Mouse (Mus musculus): ENCODE results near the gene Gnl2. TPM values are rescaled to one million over a fixed set of nuclear protein-coding genes. Genes with fewer than 3 reads are reported as not detected.
A peak's percentile ranks its signal among the peaks of the same experiment; 100 is the strongest.

Gnl2 gene
- polyA plus RNA-seq, 1 experiment from 2014 or later = 101 TPM

- Histone ChIP-seq H3K27me3 (replicated peaks; ENCODE audit: low read depth, poor library complexity, severe bottlenecking) (0 out of 2 replicates have a peak, but pooled peaks cover 17% of the 10 kb centered on the region), H3K36me3 (replicated peaks) (peaks cover 29% of the 10 kb centered on the region), H3K4me3 (peak within 1 kb of the TSS; percentile 99), H3K4me1 (peaks cover 24% of the 10 kb centered on the region), H3K27ac (replicated peaks) (peak within 1 kb of the TSS; percentile 87), H3K9me3 (no peaks in the 10 kb centered on the region)
- 4% methylated on average over 26 of the region's 26 CpGs for WGBS
- DNase-seq (ENCODE audit: low spot score) = peak; percentile 79
Observed at GRCm38 (mm10) chr4:125065517-125066307, 49.3 kb downstream of the Gnl2 start, which contains the start of gene Dnali1. Dnali1 (minus strand) TSS chr4:125065703.

- under 1% methylated on average over 78 of the region's 78 CpGs for WGBS
- Histone ChIP-seq H3K27me3 (replicated peaks; ENCODE audit: low read depth, poor library complexity, severe bottlenecking) (0 out of 2 replicates have a peak, but pooled peaks cover 17% of the 10 kb centered on the region), H3K27ac (replicated peaks) (peak within 1 kb of the TSS; percentile 87), H3K4me1 (peaks cover 24% of the 10 kb centered on the region), H3K4me3 (peak within 1 kb of the TSS; percentile 99), H3K36me3 (replicated peaks) (peaks cover 39% of the 10 kb centered on the region), H3K9me3 (no peaks in the 10 kb centered on the region)
- DNase-seq (ENCODE audit: low spot score) = peak; percentile 96
Observed at GRCm38 (mm10) chr4:125066490-125067370, 50.3 kb downstream of the Gnl2 start, which contains the start of gene Snip1. Snip1 (plus strand) TSS chr4:125066672.

GRCm38 (mm10) chr4:125077700-125078099, 61.3 kb downstream of the Gnl2 start:
- H3K27me3 ChIP-seq (replicated peaks; ENCODE audit: low read depth, poor library complexity, severe bottlenecking) = no peaks in the 10 kb centered on the region
- no peaks in the 10 kb centered on the region for H3K9me3 ChIP-seq
- H3K36me3 ChIP-seq (replicated peaks) = peaks cover 70% of the 10 kb centered on the region
- H3K4me3 ChIP-seq = no peak overlapping the region
- no peak overlapping the region for H3K27ac ChIP-seq (replicated peaks)
- H3K4me1 ChIP-seq = no peaks in the 10 kb centered on the region
- WGBS = 87% methylated on average over 2 of the region's 2 CpGs
- no peak for DNase-seq (ENCODE audit: low spot score)

GRCm38 (mm10) chr4:125078698-125079097, 62.3 kb downstream of the Gnl2 start:
- no peak overlapping the region for H3K4me3 ChIP-seq
- no peak for DNase-seq (ENCODE audit: low spot score)
- peaks cover 4% of the 10 kb centered on the region; the same call in 1 of the 2 replicates for H3K4me1 ChIP-seq
- no peaks in the 10 kb centered on the region for H3K9me3 ChIP-seq
- no peaks in the 10 kb centered on the region for H3K27me3 ChIP-seq (replicated peaks; ENCODE audit: low read depth, poor library complexity, severe bottlenecking)
- no peak overlapping the region for H3K27ac ChIP-seq (replicated peaks)
- WGBS = 95% methylated on average over 2 of the region's 2 CpGs
- H3K36me3 ChIP-seq (replicated peaks) = peaks cover 60% of the 10 kb centered on the region

- H3K4me1 ChIP-seq = peaks cover 28% of the 10 kb centered on the region
- DNase-seq (ENCODE audit: low spot score) = peak; percentile 94
- peak within 1 kb of the TSS; percentile 91 for H3K4me3 ChIP-seq
- H3K27me3 ChIP-seq (replicated peaks; ENCODE audit: low read depth, poor library complexity, severe bottlenecking) = no peaks in the 10 kb centered on the region
- peak within 1 kb of the TSS; percentile 99 for H3K27ac ChIP-seq (replicated peaks)
- H3K9me3 ChIP-seq = no peaks in the 10 kb centered on the region
- 2% methylated on average over 63 of the region's 63 CpGs for WGBS
- peaks cover 49% of the 10 kb centered on the region for H3K36me3 ChIP-seq (replicated peaks)
Observed at GRCm38 (mm10) chr4:125084403-125085345, 68.3 kb downstream of the Gnl2 start, which contains the start of gene Meaf6. Meaf6 (plus strand) TSS chr4:125085134.

GRCm38 (mm10) chr4:125085346-125085841, 69.0 kb downstream of the Gnl2 start:
- no peaks in the 10 kb centered on the region for H3K27me3 ChIP-seq (replicated peaks; ENCODE audit: low read depth, poor library complexity, severe bottlenecking)
- peaks cover 56% of the 10 kb centered on the region for H3K36me3 ChIP-seq (replicated peaks)
- peak; percentile 88 for DNase-seq (ENCODE audit: low spot score)
- under 1% methylated on average over 45 of the region's 45 CpGs for WGBS
- H3K9me3 ChIP-seq = no peaks in the 10 kb centered on the region
- H3K27ac ChIP-seq (replicated peaks) = peak overlapping the region; percentile 99
- H3K4me1 ChIP-seq = peaks cover 28% of the 10 kb centered on the region
- peak overlapping the region; percentile 91 for H3K4me3 ChIP-seq

- 88% methylated on average over 5 of the region's 5 CpGs for WGBS
- Histone ChIP-seq H3K9me3 (0 out of 2 replicates have a peak, but pooled peaks cover 2% of the 10 kb centered on the region), H3K27me3 (replicated peaks; ENCODE audit: low read depth, poor library complexity, severe bottlenecking) (no peaks in the 10 kb centered on the region), H3K4me1 (no peaks in the 10 kb centered on the region), H3K36me3 (replicated peaks) (peaks cover 82% of the 10 kb centered on the region), H3K27ac (replicated peaks) (no peak overlapping the region), H3K4me3 (no peak overlapping the region)
- no peak for DNase-seq (ENCODE audit: low spot score)
Observed at GRCm38 (mm10) chr4:125093031-125093430, 76.6 kb downstream of the Gnl2 start.

GRCm38 (mm10) chr4:125096066-125096465, 79.7 kb downstream of the Gnl2 start:
- 95% methylated on average over 5 of the region's 5 CpGs for WGBS
- peaks cover 4% of the 10 kb centered on the region; the same call in 1 of the 2 replicates for H3K4me1 ChIP-seq
- peaks cover 55% of the 10 kb centered on the region for H3K36me3 ChIP-seq (replicated peaks)
- no peak overlapping the region for H3K27ac ChIP-seq (replicated peaks)
- H3K27me3 ChIP-seq (replicated peaks; ENCODE audit: low read depth, poor library complexity, severe bottlenecking) = no peaks in the 10 kb centered on the region
- H3K9me3 ChIP-seq = 0 out of 2 replicates have a peak, but pooled peaks cover 2% of the 10 kb centered on the region
- DNase-seq (ENCODE audit: low spot score) = no peak
- H3K4me3 ChIP-seq = no peak overlapping the region

- H3K9me3 ChIP-seq = no peaks in the 10 kb centered on the region
- no peak for DNase-seq (ENCODE audit: low spot score)
- H3K36me3 ChIP-seq (replicated peaks) = peaks cover 54% of the 10 kb centered on the region
- no peak overlapping the region for H3K27ac ChIP-seq (replicated peaks)
- WGBS = 83% methylated on average over 4 of the region's 4 CpGs
- no peak overlapping the region for H3K4me3 ChIP-seq
- H3K4me1 ChIP-seq = peaks cover 4% of the 10 kb centered on the region; the same call in 1 of the 2 replicates
- H3K27me3 ChIP-seq (replicated peaks; ENCODE audit: low read depth, poor library complexity, severe bottlenecking) = no peaks in the 10 kb centered on the region
Observed at GRCm38 (mm10) chr4:125097412-125097811, 81.0 kb downstream of the Gnl2 start.

GRCm38 (mm10) chr4:125099458-125099857, 83.1 kb downstream of the Gnl2 start:
- Histone ChIP-seq H3K27ac (replicated peaks) (no peak overlapping the region), H3K27me3 (replicated peaks; ENCODE audit: low read depth, poor library complexity, severe bottlenecking) (no peaks in the 10 kb centered on the region), H3K36me3 (replicated peaks) (peaks cover 53% of the 10 kb centered on the region), H3K9me3 (no peaks in the 10 kb centered on the region), H3K4me1 (peaks cover 4% of the 10 kb centered on the region; the same call in 1 of the 2 replicates), H3K4me3 (no peak overlapping the region)
- DNase-seq (ENCODE audit: low spot score) = peak; percentile 87
- 10% methylated on average over 8 of the region's 8 CpGs for WGBS

GRCm38 (mm10) chr4:125101334-125101733, 84.9 kb downstream of the Gnl2 start:
- Histone ChIP-seq H3K27me3 (replicated peaks; ENCODE audit: low read depth, poor library complexity, severe bottlenecking) (no peaks in the 10 kb centered on the region), H3K27ac (replicated peaks) (no peak overlapping the region), H3K36me3 (replicated peaks) (peaks cover 56% of the 10 kb centered on the region), H3K4me1 (peaks cover 5% of the 10 kb centered on the region; the same call in 1 of the 2 replicates), H3K9me3 (no peaks in the 10 kb centered on the region), H3K4me3 (no peak overlapping the region)
- WGBS = 71% methylated on average over 13 of the region's 13 CpGs
- DNase-seq (ENCODE audit: low spot score) = no peak
